Mouse (Mus musculus) C2C12 (cell line): ENCODE measurements at regions not wholly inside any gene's neighbourhood (a gene's known extent, or its start where the extent isn't known, plus 50 kb on each side); places are given as distances from the start of the nearest gene placed in this dataset.

Source experiments
- CTCF ChIP-seq: IDR thresholded peaks from one replicate; pipeline ENCODE4 v1.5.1; 2011; ENCODE audit not compliant: control insufficient read depth, insufficient read depth, insufficient read length
- FOSL1 ChIP-seq: IDR thresholded peaks from one replicate; pipeline ENCODE4 v1.8.0; 2011; ENCODE audit warnings: mild to moderate bottlenecking, low read length; ENCODE audit not compliant: poor library complexity, insufficient read depth, severe bottlenecking
- MAX ChIP-seq: IDR thresholded peaks from one replicate; pipeline ENCODE4 v1.6.1; 2011; ENCODE audit warnings: mild to moderate bottlenecking, control low read depth
- MYOG ChIP-seq: IDR thresholded peaks from one replicate; pipeline ENCODE4 v1.6.1; 2011; ENCODE audit not compliant: control insufficient read depth, insufficient read length; ENCODE audit errors: extremely low read depth
- USF1 ChIP-seq: IDR thresholded peaks from one replicate; pipeline ENCODE4 v1.6.1; 2011; ENCODE audit warnings: low read depth, mild to moderate bottlenecking, control low read depth, moderate library complexity

- TF ChIP-seq CTCF, result no peak
- TF ChIP-seq MAX, result no peak
- TF ChIP-seq USF1, result no peak
- no peak for TF ChIP-seq FOSL1
- TF ChIP-seq MYOG, result no peak
Measured at GRCm38 (mm10) chr1:137217206-137217605, 257.0 kb upstream of the Nr5a2 start.
